Mouse (Mus musculus): ENCODE data around the gene Gpc6. TPM values are rescaled to one million over a fixed set of nuclear protein-coding genes. Genes with fewer than 3 reads are reported as not detected.

Gene Gpc6
- polyA plus RNA-seq, 1 experiment from 2014 or later, result 34.9 TPM

DNA sequence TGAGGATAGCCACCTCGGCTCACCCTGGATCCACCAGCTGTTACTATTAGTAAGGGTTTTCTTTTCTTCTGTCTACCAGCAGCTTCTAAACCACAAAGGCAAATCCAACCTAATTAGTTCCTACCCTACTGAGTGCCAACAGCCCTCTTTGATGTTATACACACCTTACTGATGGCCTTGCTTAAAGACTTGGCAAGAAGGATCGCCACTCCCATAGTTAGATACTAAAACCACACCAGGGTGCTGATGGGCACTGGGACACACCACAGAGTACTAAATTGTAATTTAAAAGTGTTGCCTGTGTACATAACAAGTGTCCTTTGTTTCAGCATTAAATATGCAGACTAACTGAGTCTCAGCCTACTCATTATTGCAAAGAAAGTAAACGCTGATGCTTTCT is 912.6 kb downstream of the Gpc6 start:
- no peak overlapping the region for H3K4me3 ChIP-seq (ENCODE audit: low read depth, low read length)
- H3K9me3 ChIP-seq (replicated peaks; ENCODE audit: control insufficient read depth, low read length), result no peaks in the 10 kb centered on the region
- H3K36me3 ChIP-seq (replicated peaks; ENCODE audit: control insufficient read depth, insufficient read depth, low read depth, low read length), result no peaks in the 10 kb centered on the region
- no peaks in the 10 kb centered on the region for H3K27me3 ChIP-seq (ENCODE audit: control insufficient read depth, insufficient read depth, low read length)
- H3K27ac ChIP-seq (replicated peaks; ENCODE audit: low read depth, low read length), result no peak overlapping the region
- DNase-seq (ENCODE audit: low spot score) (no peak), ATAC-seq (replicated peaks; ENCODE audit: insufficient number of reproducible peaks, low FRiP score, low TSS enrichment, low read depth) (no peak)
- H3K4me1 ChIP-seq (ENCODE audit: control insufficient read depth, insufficient read depth, low read length), result no peaks in the 10 kb centered on the region
- no peak overlapping the region for H3K4me2 ChIP-seq (ENCODE audit: low read depth, low read length)
- WGBS, result 49% methylated on average over 3 of the region's 3 CpGs
- no peak overlapping the region for H3K9ac ChIP-seq (replicated peaks; ENCODE audit: low read length)

DNA sequence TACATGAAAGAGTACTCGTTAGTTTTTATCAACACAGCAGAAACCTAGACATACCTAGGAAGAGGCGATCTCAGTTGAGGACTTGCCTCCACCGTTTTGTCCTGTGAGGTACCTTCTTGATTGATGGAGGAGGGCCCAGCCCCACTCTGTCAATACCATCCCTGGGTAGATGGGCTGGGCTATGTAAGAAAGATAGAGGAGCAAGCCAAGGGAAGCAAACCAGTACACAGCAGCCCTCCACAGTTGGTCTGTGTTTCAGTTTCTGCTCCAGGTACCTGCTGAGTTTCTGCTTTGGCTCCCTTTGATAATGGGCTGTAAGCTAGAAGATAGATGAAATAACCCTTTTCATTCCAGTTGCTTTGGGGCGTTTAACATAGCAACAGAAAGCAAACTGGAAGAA is 916.1 kb downstream of the Gpc6 start:
- Histone ChIP-seq H3K4me3 (ENCODE audit: low read depth, low read length) (no peak overlapping the region), H3K4me2 (ENCODE audit: low read depth, low read length) (no peak overlapping the region), H3K4me1 (ENCODE audit: control insufficient read depth, insufficient read depth, low read length) (no peaks in the 10 kb centered on the region), H3K27me3 (ENCODE audit: control insufficient read depth, insufficient read depth, low read length) (no peaks in the 10 kb centered on the region), H3K27ac (replicated peaks; ENCODE audit: low read depth, low read length) (no peak overlapping the region), H3K36me3 (replicated peaks; ENCODE audit: control insufficient read depth, insufficient read depth, low read depth, low read length) (no peaks in the 10 kb centered on the region), H3K9ac (replicated peaks; ENCODE audit: low read length) (no peak overlapping the region), H3K9me3 (replicated peaks; ENCODE audit: control insufficient read depth, low read length) (no peaks in the 10 kb centered on the region)
- ATAC-seq (replicated peaks; ENCODE audit: insufficient number of reproducible peaks, low FRiP score, low TSS enrichment, low read depth) (no peak), DNase-seq (ENCODE audit: low spot score) (no peak)
- WGBS, result 81% methylated on average over 4 of the region's 4 CpGs

DNA sequence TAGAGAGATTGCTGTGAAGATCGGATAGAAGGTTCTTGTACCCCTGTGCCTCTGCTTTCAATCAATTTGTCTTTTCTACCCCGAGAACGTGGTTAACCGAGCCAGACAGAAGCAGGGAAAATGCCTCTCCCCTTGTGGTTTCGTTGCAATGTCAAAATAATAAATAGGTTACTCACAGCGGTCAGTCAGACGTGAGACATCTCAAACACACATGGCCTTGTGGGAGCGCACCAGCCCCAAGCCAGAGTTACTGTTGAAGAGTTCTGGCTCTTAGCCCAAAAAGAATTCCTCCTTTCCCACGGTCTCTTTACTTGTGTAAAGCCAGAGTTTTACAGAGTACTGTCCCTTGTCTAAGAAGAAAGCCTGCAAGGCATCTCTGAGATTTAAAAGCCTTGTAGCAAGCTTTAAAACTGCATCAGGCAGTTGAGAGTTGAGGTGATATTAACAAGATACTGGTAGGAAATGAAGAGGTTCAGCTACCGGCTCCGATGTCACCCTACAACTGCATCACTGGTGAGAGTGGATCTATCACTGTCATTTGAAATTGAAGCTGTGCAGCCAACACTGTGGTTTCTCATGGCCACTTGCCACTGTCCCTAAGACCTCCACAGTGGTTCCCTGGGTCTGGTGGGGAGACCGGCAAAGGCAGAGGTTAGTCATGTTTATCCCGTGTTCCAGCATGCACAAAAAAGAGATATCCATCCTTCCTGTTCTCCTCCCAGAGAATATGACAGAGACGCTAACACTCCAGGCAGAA is 916.9 kb downstream of the Gpc6 start:
- H3K4me1 ChIP-seq (ENCODE audit: control insufficient read depth, insufficient read depth, low read length), result no peaks in the 10 kb centered on the region
- 75% methylated on average over 14 of the region's 14 CpGs for WGBS
- no peak for ATAC-seq (replicated peaks; ENCODE audit: insufficient number of reproducible peaks, low FRiP score, low TSS enrichment, low read depth)
- H3K4me2 ChIP-seq (ENCODE audit: low read depth, low read length), result no peak overlapping the region
- no peaks in the 10 kb centered on the region for H3K27me3 ChIP-seq (ENCODE audit: control insufficient read depth, insufficient read depth, low read length)
- DNase-seq (ENCODE audit: low spot score), result no peak
- no peak overlapping the region for H3K27ac ChIP-seq (replicated peaks; ENCODE audit: low read depth, low read length)
- H3K9me3 ChIP-seq (replicated peaks; ENCODE audit: control insufficient read depth, low read length), result no peaks in the 10 kb centered on the region
- H3K4me3 ChIP-seq (ENCODE audit: low read depth, low read length), result no peak overlapping the region
- no peak overlapping the region for H3K9ac ChIP-seq (replicated peaks; ENCODE audit: low read length)
- no peaks in the 10 kb centered on the region for H3K36me3 ChIP-seq (replicated peaks; ENCODE audit: control insufficient read depth, insufficient read depth, low read depth, low read length)

DNA sequence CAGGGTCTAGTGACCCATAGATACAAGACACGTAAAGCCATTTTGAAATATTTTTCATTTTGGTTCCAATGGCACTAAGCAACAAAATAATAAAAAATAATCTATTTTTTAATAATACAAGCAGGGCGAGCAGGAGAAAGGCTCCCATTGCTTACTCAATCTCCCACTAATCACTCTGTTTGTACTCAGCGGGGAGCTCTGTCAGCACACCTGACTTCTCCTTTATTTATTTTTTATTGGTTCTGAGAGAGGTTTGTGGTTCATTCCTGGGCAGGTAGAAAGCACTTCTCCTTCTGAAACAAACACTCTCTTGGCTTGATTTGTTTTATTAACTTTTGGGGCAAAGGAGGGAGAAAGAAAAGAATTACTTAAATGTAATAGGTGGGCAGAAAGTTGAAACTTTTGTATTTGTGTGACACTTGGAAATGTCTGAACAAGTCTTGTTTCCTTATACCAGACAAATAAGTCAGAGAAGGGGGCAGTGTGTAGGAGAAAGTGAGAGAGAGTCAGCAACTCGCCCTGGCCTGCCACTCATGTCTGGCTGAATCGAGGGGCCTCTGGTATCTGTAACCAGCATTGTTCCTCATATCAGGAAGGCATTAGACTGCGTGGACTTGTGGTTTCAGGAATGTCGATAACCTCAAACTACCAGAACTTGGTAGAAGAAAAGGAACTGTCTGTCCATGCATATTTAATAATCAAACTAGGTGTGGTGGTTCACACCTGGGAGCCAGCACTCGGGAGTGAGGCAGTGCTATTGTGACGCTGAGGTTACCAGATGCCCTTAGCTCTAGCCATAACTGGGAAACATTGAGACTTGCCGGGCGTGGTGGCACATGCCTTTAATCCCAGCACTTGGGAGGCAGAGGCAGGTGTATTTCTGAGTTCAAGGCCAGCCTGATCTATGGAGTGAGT is 924.7 kb downstream of the Gpc6 start:
- DNase-seq (ENCODE audit: low spot score) (no peak), ATAC-seq (replicated peaks; ENCODE audit: insufficient number of reproducible peaks, low FRiP score, low TSS enrichment, low read depth) (no peak)
- WGBS, result 80% methylated on average over 11 of the region's 11 CpGs
- Histone ChIP-seq H3K27ac (replicated peaks; ENCODE audit: low read depth, low read length) (no peak overlapping the region), H3K4me1 (ENCODE audit: control insufficient read depth, insufficient read depth, low read length) (no peaks in the 10 kb centered on the region), H3K9me3 (replicated peaks; ENCODE audit: control insufficient read depth, low read length) (no peaks in the 10 kb centered on the region), H3K4me3 (ENCODE audit: low read depth, low read length) (no peak overlapping the region), H3K9ac (replicated peaks; ENCODE audit: low read length) (no peak overlapping the region), H3K4me2 (ENCODE audit: low read depth, low read length) (no peak overlapping the region), H3K27me3 (ENCODE audit: control insufficient read depth, insufficient read depth, low read length) (no peaks in the 10 kb centered on the region), H3K36me3 (replicated peaks; ENCODE audit: control insufficient read depth, insufficient read depth, low read depth, low read length) (no peaks in the 10 kb centered on the region)

DNA sequence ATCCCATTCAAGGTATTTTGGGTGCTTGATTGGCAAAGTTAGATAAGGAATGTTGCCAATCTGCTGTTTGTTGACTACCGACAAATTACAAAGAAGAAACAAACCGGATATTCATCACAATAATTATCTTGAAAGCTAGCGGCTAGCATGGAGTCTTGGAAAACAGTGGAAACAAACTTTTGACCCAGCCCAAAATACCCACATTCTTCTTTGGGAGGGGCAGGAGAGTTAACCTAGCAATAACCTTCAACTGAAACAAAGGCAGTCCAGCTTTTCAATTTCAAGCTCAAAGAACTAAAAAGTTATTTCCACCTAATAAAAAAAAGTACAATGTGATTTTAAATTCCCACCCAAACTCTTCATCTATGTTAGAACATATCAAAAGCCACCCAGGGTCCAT is 927.2 kb downstream of the Gpc6 start:
- Histone ChIP-seq H3K27ac (replicated peaks; ENCODE audit: low read depth, low read length) (no peak overlapping the region), H3K36me3 (replicated peaks; ENCODE audit: control insufficient read depth, insufficient read depth, low read depth, low read length) (no peaks in the 10 kb centered on the region), H3K4me1 (ENCODE audit: control insufficient read depth, insufficient read depth, low read length) (no peaks in the 10 kb centered on the region), H3K27me3 (ENCODE audit: control insufficient read depth, insufficient read depth, low read length) (no peaks in the 10 kb centered on the region), H3K4me2 (ENCODE audit: low read depth, low read length) (no peak overlapping the region), H3K9me3 (replicated peaks; ENCODE audit: control insufficient read depth, low read length) (no peaks in the 10 kb centered on the region), H3K9ac (replicated peaks; ENCODE audit: low read length) (no peak overlapping the region), H3K4me3 (ENCODE audit: low read depth, low read length) (no peak overlapping the region)
- 86% methylated on average over 3 of the region's 3 CpGs for WGBS
- DNase-seq (ENCODE audit: low spot score) (no peak), ATAC-seq (replicated peaks; ENCODE audit: insufficient number of reproducible peaks, low FRiP score, low TSS enrichment, low read depth) (no peak)

DNA sequence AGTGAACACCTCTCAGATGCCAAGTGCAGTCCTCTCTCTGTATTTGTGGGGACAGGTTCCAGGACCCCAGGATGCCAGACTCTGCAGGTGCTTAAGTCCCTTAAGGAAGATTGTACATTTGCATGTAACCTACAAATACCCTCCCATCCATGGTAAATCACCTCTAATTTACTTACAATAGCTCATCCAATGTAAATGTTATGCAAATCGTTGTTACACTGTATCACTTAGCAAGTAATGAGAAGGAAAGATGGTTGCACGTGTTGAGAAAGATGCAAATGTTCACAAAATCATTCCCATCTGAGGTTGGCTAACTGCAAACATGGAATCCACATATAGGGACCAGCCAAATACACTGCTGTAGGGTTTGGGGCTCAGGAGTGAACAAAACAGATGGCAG is 927.7 kb downstream of the Gpc6 start:
- Histone ChIP-seq H3K4me3 (ENCODE audit: low read depth, low read length) (no peak overlapping the region), H3K9me3 (replicated peaks; ENCODE audit: control insufficient read depth, low read length) (no peaks in the 10 kb centered on the region), H3K4me2 (ENCODE audit: low read depth, low read length) (no peak overlapping the region), H3K27ac (replicated peaks; ENCODE audit: low read depth, low read length) (no peak overlapping the region), H3K9ac (replicated peaks; ENCODE audit: low read length) (no peak overlapping the region), H3K27me3 (ENCODE audit: control insufficient read depth, insufficient read depth, low read length) (no peaks in the 10 kb centered on the region), H3K4me1 (ENCODE audit: control insufficient read depth, insufficient read depth, low read length) (no peaks in the 10 kb centered on the region), H3K36me3 (replicated peaks; ENCODE audit: control insufficient read depth, insufficient read depth, low read depth, low read length) (no peaks in the 10 kb centered on the region)
- 81% methylated on average over 2 of the region's 2 CpGs for WGBS
- DNase-seq (ENCODE audit: low spot score), result no peak
- no peak for ATAC-seq (replicated peaks; ENCODE audit: insufficient number of reproducible peaks, low FRiP score, low TSS enrichment, low read depth)

DNA sequence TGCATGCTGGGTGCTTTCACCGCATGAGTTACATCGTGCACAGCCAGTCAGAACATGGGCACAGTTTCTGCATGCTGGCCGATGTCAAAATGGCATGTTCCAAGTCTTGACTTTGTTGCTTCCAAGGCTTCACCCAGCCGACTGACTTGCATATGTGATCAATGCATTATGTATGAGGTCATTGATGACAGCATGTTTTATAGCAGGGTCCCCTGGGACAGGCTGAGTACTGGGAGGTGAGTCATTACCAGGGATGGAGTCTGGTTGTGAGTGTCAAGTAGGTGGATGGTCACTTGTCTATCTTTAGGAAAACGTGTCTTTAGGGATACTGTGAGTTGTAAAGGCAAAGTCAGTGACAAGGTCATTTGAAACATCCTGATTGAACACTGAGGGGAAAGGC is 929.4 kb downstream of the Gpc6 start:
- Histone ChIP-seq H3K4me1 (ENCODE audit: control insufficient read depth, insufficient read depth, low read length) (no peaks in the 10 kb centered on the region), H3K36me3 (replicated peaks; ENCODE audit: control insufficient read depth, insufficient read depth, low read depth, low read length) (no peaks in the 10 kb centered on the region), H3K9ac (replicated peaks; ENCODE audit: low read length) (no peak overlapping the region), H3K9me3 (replicated peaks; ENCODE audit: control insufficient read depth, low read length) (no peaks in the 10 kb centered on the region), H3K4me2 (ENCODE audit: low read depth, low read length) (no peak overlapping the region), H3K27ac (replicated peaks; ENCODE audit: low read depth, low read length) (no peak overlapping the region), H3K4me3 (ENCODE audit: low read depth, low read length) (no peak overlapping the region), H3K27me3 (ENCODE audit: control insufficient read depth, insufficient read depth, low read length) (no peaks in the 10 kb centered on the region)
- no peak for ATAC-seq (replicated peaks; ENCODE audit: insufficient number of reproducible peaks, low FRiP score, low TSS enrichment, low read depth)
- 88% methylated on average over 5 of the region's 5 CpGs for WGBS
- no peak for DNase-seq (ENCODE audit: low spot score)

DNA sequence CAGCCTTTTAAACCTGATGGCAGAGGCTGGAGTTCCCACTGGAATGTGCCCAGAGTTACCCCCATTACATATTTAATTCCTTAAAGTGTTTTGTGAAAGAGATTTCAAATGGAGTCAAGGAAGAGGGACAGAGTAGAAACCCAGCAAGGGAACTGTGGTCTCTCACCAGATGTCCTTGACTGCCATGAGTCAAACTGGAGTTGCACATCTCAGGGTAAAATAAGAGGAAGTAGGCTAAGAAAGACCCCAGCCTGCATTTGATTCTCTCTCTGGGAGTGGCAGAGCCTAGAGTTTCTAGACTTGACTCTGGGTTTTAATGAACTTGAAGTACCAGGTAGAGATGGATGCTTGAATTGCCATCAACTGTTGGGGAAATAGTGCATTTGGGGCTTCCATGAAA is 946.2 kb downstream of the Gpc6 start:
- no peaks in the 10 kb centered on the region for H3K4me1 ChIP-seq (ENCODE audit: control insufficient read depth, insufficient read depth, low read length)
- no peaks in the 10 kb centered on the region for H3K9me3 ChIP-seq (replicated peaks; ENCODE audit: control insufficient read depth, low read length)
- no peaks in the 10 kb centered on the region for H3K27me3 ChIP-seq (ENCODE audit: control insufficient read depth, insufficient read depth, low read length)
- H3K4me3 ChIP-seq (ENCODE audit: low read depth, low read length), result no peak overlapping the region
- no peak overlapping the region for H3K27ac ChIP-seq (replicated peaks; ENCODE audit: low read depth, low read length)
- no peak for DNase-seq (ENCODE audit: low spot score)
- no peaks in the 10 kb centered on the region for H3K36me3 ChIP-seq (replicated peaks; ENCODE audit: control insufficient read depth, insufficient read depth, low read depth, low read length)
- H3K4me2 ChIP-seq (ENCODE audit: low read depth, low read length), result no peak overlapping the region
- no peak for ATAC-seq (replicated peaks; ENCODE audit: insufficient number of reproducible peaks, low FRiP score, low TSS enrichment, low read depth)
- H3K9ac ChIP-seq (replicated peaks; ENCODE audit: low read length), result no peak overlapping the region

Data from embryonic facial prominence, embryonic 11.5 days (tissue).